Mouse (Mus musculus): Measurements from ENCODE around the gene Mars.
A peak's percentile ranks its signal among the peaks of the same experiment; 100 is the strongest.
"Not testable (repeated sequence)": the region's sequence is repeated elsewhere in the genome, so short reads cannot be mapped to it uniquely, and the experiment has no call there.

Gene Mars

DNA sequence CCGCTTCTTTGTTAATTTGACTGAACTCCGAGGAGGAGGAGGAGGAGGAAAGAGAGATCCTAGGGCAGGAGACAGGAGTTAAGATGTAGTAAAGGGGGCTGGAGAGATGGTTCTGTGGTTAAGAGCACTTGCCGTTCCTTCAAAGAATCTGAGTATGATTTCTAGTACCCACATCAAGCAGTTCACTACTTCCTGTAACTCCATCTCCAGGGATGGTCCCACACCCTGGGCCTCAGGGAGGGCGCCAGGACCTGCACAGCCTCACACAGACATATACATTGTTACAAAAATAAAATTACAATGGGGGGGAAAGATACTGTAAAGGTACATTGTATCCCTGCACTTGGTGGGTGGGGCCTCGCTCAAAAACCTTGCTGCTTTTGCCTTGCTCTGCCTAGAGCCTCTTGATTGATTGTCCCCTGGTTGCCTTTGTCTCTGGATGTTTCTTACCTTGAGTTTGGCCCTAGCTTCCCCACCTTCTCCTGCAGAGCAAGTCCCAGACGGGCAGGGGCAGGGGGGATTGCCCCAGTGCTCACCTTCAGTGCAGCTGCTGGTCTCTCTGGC is 26.0 kb upstream of the Mars start:
- no peak for DNase-seq (ENCODE audit: low read depth, low spot score)

DNA sequence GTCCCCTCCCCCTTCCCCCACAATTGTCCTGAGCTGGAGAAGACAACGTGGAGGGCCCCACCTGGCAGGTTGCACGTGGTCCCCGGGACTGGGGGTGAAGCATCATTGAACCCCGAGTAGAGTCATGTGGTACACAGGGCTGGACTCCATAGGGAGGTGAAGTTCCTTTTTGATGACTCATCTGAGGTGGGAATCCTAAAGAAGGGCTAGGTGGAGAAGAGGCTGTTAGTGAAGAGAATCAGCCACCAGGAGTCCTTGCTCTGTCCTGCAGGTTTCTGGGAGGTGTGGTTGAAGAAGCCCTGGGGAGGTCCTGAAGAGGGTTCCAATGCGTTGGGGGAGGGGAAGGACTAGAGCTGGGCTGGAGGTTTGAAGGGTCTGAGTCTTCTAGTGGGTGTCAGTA is 25.4 kb upstream of the Mars start:
- DNase-seq (ENCODE audit: low read depth, low spot score), result no peak

DNA sequence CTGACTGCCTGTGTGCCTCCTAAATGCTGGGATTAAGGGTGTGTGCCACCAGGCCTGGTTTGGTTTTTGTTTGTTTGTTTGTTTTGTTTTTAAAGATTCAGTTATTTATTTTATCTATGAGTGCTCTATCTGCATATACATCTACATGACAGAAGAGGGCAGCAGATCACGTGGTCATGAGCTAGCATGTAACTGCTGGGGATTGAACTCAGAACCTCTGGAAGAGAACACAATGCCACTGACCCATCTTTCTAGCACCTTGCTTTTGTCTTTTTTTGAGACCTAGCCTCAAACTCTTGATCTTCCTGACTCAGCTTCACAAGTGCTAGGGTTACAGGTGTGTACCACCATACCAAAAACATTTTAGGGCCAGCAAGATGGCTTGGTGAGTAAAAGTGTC is 23.7 kb upstream of the Mars start:
- DNase-seq (ENCODE audit: low read depth, low spot score), result no peak

DNA sequence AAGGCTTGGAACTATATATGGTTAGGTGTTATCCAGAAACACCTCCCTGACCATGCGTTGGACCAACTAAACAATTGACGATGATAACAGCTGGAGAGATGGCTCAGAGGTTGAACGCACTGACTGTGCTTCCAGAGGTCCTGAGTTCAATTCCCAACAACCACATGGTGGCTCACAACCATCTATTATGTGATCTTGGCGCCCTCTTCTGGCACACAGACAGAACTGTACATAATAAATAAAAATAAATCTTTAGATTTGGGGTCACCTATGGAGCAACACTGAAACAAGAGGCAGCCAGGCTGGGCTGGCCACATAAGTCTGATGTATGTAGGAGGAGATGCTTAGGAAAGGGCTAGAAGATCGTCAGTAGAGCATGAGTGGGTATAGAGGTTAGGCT is 21.6 kb upstream of the Mars start:
- DNase-seq (ENCODE audit: low read depth, low spot score), result no peak

DNA sequence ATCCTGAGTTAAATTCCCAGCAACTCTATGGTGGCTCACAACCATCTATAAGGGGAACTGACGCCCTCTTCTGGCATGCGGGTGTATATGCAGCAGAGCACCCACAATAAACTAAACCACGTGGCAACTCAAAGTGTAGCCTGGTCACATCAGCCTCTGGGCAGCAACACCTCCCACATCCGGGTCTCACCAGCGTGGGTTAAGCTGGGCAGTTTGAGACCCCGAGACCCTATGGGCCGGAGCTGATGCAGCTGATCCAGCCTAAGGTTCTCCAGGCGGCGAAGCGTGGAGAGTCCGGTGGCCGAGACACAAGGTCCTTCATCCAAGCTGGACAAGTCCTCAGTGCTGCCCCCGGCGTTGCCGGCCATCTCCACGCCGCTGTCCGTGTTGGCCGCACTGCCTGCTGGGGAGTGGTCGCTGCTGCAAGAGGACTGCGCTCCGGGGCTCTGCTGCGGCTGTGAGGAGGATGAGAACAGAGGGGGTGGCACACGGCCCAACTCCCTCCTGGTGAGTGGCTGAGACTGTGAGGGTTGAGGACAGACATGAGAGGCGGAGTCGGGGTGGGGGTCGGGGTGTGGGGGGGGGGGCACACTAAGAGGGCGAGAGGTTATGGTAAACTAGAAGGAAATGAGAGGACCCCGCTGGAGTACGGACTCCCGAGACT is 20.8 kb upstream of the Mars start:
- DNase-seq (ENCODE audit: low read depth, low spot score), result no peak

DNA sequence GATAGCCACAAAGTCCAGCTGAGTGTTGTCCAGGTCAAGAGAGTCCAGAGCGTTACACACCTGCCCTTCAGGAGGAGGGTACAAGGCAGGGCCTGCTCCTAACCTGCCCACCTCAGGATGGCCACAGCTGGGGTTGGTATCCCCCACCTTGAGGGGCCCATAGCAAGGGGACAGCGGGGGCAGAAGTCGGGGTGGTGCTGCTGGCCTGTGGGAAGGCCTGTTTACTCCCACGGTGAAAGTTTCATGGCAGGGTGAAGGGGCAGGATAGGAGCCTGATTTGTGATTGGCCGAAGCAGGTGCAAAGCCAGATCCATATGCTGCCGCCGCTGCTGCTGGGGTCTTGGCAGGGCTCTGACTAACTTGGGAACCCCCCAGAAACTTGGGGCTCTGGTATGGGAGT is 18.6 kb upstream of the Mars start:
- DNase-seq (ENCODE audit: low read depth, low spot score), result no peak

DNA sequence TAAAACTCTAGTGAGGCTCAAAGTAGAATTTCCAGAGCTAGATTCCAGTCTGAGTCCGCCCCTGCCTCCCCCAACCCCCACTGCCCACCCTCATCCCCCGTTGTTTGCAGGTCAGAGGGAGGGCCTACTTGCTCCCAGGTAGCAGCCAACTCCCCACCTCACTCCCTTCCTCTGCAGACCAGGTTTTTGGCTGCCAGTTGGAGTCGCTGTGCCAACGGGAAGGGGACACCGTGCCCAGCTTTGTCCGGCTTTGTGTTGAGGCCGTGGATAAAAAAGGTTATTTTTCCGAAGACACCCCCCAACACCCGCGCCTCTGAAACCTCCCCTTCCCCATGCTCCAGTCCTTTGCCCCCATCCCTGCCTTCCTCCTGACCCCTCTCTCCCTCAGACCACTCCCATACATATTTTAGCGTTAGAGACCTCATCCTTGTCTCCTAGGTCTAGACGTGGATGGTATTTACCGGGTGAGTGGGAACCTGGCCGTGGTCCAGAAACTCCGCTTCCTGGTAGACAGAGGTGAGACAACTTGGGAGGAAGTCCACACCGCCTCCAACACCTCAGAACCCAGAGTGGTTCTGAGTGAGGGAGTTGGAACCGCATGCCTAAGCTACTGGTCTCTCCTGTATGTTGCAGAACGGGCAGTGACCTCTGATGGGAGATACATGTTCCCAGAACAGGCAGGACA is 16.0 kb upstream of the Mars start:
- DNase-seq (ENCODE audit: low read depth, low spot score), result no peak

DNA sequence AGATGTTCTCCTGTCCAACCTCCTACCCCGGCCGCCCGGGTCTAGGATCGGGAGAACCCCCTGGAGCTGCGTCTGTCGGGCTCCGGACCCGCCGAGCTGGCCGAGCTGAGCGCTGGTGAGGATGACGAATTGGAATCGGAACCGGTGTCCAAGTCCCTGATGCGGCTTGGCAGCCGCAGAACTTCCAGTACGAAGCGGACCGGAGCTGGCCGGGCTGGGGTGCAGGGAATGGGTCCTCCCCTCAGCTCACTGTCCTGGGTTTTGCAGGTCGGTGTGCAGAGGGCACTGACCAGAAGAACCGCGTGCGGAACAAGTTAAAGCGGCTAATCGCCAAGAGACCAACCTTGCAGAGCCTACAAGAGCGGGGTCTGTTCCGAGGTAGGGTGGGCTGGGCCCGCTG is 15.2 kb upstream of the Mars start:
- DNase-seq (ENCODE audit: low read depth, low spot score), result no peak

DNA sequence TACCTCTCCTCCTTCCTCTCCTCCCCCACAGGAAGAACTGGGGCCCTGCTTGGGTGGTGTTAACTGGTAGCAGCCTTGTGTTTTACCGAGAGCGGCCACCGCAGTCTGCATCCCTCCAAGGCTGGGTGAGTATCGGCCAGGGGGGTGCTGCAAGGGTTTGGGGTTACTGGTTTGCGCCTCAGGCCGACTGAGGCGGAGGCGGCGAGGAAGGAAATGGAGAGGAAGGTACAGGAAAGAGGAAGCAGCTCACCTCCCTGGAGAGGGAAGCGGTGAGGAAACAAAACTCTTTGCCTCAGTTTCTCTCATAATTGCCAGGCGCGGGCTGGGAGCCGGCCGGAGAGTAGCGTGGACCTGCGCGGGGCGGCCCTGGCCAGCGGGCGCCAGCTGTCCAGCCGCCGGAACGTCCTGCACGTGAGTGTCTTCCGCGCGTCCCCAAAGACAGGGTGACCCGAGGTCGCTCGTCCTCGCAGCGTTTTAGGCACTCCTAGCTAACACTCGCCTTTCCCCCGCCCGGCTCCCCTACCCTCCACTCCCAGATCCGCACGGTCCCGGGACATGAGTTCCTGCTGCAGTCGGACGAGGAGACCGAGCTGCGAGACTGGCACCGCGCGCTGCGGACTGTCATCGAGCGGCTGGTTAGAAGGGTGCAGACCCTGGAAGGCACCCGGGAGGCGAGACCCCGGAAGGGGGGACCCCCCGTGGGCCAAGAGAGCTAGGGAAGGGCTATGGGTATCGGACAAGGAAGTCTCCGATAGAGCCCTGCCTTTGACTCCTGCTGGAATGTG is 14.6 kb upstream of the Mars start:
- DNase-seq (ENCODE audit: low read depth, low spot score), result no peak

DNA sequence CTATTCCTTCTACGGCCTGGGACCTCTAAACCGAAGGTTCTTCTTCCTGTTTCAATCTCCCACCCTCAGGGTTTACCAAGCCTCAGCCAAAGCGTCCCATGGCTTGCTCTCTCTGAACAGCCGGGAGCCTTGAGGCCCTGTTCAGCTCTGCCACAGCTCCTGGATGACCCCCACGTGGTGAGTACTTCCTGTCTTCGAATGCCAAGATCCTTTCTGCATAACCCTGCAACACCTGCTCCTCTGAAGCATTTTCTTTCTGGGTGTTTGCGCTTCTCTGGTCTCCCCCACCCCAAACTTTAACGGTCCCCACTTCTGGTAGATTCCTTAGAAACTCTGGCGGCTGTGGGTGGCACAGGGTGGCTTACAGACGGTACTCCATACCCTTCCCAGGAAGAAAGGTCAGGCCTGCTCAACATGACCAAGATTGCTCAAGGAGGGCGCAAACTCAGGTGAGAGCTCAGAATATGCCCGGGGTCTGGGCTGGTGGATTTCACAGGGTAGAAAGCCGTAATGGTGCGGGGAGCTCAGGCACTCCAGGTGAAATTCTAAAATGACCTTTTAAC is 13.9 kb upstream of the Mars start:
- DNase-seq (ENCODE audit: low read depth, low spot score), result no peak

DNA sequence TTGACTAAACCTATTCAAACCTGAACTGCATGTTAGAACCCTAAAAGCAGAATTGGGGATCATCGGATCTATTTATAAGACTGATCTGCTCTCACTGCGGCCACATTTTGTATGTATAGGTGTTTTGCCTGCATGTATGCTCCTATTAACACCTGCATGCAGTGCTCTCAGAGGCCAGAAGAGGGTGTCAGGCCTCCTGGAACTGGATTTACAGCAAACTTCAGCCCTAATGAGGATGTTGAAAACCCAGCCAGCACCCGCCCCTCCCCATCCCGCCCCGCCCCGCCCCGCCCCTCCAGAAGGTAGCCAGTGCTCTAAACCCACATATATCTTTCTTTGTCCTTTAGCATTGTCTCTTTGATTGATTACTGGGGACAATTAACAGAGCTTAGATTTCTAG is 12.9 kb upstream of the Mars start:
- DNase-seq (ENCODE audit: low read depth, low spot score), result no peak

DNA sequence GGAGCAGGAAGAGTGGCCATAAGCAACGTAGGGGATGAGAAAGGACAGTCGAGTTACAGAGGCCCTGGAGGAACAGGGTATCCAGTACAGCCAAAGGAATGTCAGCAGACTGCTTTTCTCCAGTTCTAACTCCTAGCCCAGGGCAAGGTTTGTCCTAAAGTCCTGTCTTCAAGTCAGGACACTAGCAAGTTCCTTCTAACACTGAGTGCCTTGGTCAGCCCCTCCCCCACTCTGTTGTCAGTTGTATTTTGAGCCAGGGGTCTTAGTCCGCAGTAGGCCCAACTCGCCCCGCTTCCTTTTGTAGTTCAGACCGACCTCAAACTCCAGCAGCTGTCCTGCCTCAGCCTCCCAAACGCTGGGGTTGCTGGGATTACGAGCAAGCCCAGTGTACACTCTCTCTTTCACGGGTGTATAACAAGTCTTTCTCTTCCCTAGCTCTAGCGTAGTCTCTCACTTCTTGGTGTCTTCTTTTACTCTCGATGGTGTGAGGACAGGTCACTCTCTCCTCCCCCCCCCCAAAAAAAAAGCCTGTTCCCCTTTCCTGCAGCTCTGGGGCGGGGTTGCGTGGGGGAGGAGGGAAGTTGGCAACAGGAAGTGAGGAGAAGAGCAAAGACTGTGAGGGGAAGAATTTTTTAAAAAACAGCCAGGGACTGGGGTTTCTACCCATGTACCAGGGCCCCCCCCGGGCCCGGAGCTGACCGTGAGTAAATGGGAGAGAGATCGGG is 11.7 kb upstream of the Mars start:
- no peak for DNase-seq (ENCODE audit: low read depth, low spot score)

DNA sequence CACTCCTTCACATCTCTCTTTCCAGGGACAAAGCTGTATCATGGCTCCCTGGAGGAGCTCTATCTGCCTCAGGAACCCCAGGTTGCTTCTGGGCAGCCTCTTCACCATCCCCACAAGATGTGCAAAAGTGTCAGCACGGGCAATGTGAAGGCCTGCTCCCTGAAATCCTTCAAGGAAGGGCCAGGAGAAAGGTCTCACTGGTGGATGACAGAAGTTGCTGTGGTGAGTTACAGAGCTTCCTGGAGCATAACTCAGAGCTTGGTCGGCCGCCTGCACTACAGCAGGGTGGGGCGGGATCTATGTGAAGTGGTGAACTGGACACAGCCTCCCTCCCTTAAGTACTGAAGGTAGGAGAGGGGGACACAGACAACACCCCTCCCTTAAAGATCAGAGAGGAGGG is 11.1 kb upstream of the Mars start:
- no peak for DNase-seq (ENCODE audit: low read depth, low spot score)

DNA sequence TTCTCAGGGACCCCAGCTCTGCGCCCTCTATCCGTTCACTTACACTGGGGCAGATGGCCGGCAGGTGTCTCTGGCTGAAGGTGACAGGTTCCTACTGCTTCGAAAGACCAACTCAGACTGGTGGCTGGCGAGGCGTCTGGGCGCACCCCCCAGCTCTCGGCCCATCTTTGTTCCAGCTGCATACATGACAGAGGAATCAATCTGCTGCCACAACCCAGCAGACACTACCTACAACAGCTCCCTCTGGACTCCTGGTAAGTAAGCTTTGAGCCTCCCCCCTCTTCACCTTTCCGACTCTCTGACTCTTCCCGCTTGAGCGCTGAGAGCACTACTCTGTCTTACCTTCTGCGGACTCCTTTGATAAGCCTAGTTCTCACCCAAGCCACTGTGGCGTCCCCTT is 10.6 kb upstream of the Mars start:
- no peak for DNase-seq (ENCODE audit: low read depth, low spot score)

DNA sequence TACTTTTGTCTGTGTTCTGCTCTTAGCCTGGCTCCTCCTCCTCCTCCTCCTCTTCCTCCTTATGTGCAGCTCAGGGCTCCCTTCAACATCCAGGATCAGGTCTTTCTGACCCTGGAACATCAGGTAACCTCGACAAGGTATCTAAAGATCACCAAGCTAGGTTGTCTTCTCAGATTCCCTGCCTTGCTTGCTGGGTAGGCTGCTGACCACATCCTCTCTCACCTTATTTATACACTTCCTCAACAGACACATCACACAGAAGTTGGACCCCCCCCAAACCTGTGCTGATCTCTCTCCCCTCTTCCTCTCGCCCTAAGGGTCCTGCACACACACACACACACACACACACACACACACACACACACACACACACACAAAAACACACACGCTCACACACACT is 10.0 kb upstream of the Mars start, which contains the start of gene Arhgap9:
TSS of gene Arhgap9 (plus strand) at position 344 of the 400 bp plus-strand sequence.
- no peak for DNase-seq (ENCODE audit: low read depth, low spot score)

DNA sequence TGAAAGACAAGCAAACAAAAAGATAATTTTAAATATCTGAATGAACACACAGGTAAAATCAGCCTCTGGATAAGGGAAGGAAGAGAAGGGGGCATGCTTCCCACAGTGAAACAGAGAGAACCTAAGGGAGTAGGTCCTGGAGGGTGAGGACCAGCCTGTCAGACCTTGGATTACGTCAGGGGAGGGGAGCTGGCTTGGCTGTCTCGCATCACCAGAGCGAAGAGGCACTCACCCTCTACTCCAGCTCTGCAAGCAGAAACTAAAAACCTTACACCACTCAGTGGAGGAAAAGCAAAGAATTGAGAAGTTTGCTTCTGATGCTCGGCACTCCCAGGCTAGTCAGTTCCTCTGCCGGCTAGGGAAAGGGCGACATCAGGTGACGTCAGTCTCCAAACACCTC is 8.4 kb upstream of the Mars start:
- DNase-seq (ENCODE audit: low read depth, low spot score), result no peak

DNA sequence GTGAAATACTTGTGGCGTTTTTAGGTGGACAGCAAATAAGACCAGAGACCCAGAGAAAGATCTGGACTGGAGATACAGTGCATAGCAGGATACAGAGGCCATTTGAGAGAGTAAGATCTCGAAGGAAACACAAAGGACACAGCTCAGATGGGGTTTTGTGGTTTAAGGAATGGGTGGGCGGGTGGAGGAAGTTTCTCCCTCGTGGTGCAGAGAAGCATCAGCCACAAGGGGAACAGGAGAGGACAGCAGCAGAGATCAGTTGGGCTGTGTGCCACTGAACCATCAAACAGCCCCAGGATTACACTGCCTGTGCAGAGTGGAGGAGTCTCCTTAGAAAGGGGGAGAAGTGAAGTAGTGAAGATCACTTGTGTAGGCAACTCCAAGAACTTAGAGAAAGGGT is 6.4 kb upstream of the Mars start:
- DNase-seq (ENCODE audit: low read depth, low spot score), result no peak

DNA sequence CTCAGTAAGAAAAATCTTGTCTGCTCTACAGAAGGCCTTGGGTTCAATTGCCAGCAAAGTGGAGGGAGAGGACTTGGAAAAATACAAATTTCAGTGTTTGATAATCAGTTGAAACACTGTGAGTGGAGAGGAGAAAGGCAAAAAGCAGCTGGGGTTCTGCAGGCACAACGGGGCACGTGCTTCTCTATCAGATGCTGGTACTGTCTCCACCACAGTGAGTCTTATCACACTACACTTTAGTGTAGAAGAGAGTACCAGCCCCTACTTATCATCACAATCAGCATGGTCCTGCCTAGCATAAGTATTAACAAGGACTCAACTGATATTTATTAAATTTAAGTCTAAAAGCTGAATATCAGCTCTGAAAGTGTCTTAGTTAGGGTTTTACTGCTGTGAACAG is 5.7 kb upstream of the Mars start:
- no peak for DNase-seq (ENCODE audit: low read depth, low spot score)

DNA sequence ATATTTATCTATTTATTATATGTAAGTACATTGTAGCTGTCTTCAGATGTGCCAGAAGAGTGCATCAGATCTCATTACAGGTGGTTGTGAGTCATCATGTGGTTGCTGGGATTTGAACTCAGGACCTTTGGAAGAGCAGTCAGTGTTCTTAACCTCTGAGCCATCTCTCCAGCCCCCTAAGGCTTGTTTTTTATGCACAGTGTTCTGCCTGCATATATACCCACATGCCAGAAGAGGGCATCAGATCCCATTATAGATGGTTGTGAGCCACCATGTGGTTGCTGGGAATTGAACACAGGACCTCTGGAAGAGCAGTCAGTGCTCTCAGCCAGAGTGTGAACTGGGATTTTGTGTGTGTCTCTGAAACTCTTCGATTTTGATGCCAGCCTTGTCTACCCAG is 3.4 kb upstream of the Mars start:
- not testable (repeated sequence) for DNase-seq (ENCODE audit: low read depth, low spot score)

DNA sequence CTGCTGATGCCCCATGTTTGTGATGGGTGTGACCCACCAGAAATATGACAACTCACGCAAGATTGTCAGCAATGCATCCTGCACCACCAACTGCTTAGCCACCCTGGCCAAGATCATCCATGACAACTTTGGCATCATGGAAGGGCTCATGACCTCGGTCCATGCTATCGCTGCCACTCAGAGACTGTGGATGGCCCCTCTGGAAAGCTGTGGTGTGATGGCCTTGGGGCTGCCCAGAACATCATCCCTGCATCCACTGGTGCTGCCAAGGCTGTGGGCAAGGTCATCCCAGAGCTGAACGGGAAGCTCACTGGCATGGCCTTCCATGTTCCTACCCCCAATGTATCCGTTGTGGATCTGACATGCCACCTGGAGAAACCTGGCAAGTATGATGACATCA is 1.9 kb upstream of the Mars start:
- not testable (repeated sequence) for DNase-seq (ENCODE audit: low read depth, low spot score)

DNA sequence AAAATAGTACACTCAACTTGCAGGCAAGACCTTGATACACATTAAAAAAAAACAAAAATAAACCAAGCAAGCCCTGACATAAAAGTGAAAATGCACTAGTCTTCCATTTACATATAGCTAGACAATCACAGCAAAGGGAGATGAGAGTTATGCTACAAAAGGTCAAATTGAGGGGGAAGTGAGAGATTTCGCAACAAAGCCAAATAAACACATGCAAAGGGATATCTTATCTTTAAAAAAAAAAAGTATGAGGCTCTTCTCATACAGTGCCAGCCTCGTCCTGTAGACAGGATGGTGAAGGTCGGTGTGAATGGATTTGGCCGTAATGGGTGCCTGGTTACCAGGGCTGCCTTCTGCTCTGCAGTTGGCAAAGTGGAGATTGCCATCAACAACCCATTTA is 1.3 kb upstream of the Mars start:
- no peak for DNase-seq (ENCODE audit: low read depth, low spot score)

DNA sequence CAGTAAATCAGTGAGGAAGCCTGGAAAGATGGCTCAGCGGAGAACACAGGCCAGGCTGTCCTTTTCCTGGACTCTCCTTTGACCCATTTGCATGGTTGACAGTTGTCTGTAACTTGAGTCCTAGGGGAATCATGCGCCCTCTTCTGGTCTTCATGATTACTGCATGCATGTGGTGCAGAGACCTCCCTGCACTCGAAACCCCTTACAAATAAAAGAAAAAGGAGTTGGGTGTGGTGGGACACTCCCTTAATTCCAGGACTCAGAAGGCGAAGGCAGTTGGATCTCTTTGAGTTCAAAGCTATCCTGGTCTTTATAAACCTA is 730 bp upstream of the Mars start:
- peak; percentile 84 for DNase-seq (ENCODE audit: low read depth, low spot score)
